Mouse (Mus musculus): ENCODE measurements around the gene Cab39.

The Cab39 gene

DNA sequence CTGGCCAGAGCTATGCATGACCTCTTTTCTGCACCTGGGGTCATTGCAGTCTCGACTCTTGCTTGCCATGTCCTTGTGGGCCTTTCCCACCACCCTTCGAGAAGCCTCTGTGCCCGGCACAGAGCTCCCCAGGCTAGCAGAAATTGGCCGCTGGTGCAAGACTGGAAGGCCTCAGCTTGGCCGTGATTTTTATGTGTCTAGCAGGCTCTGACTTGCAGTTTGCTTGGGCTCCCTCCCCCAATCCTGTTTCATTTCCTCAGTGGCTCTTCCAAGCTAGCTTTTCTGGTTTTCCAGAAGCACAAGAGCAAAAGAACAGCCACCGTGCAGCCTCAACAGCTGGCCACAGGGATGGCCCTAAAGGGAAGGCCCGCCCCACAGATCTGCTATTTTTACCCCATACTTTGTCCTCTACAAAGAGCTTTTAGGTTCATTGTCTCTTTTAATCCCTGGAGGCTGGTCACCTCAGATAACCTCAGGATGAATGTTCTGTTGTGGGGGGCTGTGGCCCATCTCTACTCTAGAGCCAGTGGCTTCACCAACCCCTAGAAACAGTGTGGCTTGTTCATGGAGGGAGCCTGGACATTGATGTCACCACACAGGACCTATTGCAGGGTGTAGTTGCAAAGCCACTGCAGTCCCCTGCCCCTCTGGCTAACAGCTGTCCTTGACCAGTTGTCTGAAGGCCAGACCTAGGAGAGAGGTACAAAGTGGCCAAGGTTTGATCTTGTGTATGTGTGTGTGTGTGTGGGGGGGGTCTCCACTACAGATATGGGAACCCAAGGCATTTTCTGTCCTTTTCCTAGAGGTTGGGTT, 107.5 kb downstream of the Cab39 start:
- no peak for DNase-seq (ENCODE audit: low read depth, low spot score)

Data from c-Kit-negative CD71-positive TER-119-positive erythroid progenitor cells, embryonic 14.5 days (primary cell).